Mouse (Mus musculus): Measurements from ENCODE around the gene Wt1. TPM values are rescaled to one million over a fixed set of nuclear protein-coding genes. Genes with fewer than 3 reads are reported as not detected.

The Wt1 gene
- polyA plus RNA-seq, 1 experiment, result 18.5 TPM

DNA sequence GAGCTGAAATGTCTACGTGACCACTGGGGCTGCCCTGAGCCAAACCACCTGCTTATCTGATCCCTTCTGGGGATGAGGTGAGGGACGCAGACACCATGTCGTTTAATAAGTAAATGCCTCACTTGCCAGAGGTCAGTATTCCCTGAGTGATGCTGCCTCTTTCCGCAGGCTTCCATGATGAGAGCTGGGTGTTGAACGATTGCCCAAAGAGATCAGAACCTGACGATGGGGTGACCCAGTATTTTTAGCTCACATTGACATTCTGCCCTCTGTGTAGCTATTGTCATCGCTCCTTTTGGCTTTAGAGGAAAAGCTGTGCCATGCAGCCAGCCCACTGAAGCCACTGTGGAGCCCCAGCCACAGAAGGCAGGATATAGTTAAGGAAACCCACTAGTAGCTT is 13.1 kb downstream of the Wt1 start:
- 66% methylated on average over 7 of the region's 7 CpGs for WGBS
- no peaks in the 10 kb centered on the region for H3K36me3 ChIP-seq (ENCODE audit: control insufficient read depth, insufficient read depth, low read length)
- no peaks in the 10 kb centered on the region for H3K4me1 ChIP-seq (ENCODE audit: control insufficient read depth, insufficient read depth, insufficient read length)
- TF ChIP-seq POLR2A (IDR thresholded peaks at IDR 0.05; ENCODE audit: low read depth, low read length), result no peak
- no peak for TF ChIP-seq CTCF (IDR thresholded peaks at IDR 0.05; ENCODE audit: extremely low read depth, insufficient read depth, insufficient read length, insufficient replicate concordance)
- DNase-seq (ENCODE audit: low read depth in 1 of 2, low spot score in 2 of 2), result no peak
- no peaks in the 10 kb centered on the region; the same call in 1 of the 2 replicates for H3K27me3 ChIP-seq (ENCODE audit: control insufficient read depth, insufficient read depth, low read length)
- H3K4me3 ChIP-seq (ENCODE audit: extremely low read depth, insufficient read depth, insufficient read length), result no peak overlapping the region
- H3K27ac ChIP-seq (ENCODE audit: insufficient read depth, low read length), result no peak overlapping the region

DNA sequence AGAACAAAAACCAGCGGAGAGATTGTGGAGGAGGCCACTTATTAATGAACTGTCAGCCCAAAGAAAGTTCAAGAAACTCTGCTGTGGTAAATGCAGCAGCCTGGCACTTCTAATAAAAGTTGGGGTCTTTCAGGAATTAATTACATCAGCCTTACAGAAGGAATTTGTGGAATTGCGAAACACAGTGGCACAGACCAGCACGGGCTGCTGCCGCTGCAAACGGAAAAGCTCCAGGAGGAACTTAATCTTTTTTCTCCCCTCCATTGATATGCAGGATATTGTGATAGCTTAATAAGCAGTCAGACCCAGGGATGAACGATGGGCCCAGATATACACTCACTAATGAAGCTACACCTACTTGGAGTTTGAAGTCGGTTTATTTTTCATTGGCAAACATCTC is 15.0 kb downstream of the Wt1 start:
- no peaks in the 10 kb centered on the region for H3K36me3 ChIP-seq (ENCODE audit: control insufficient read depth, insufficient read depth, low read length)
- H3K27ac ChIP-seq (ENCODE audit: insufficient read depth, low read length), result no peak overlapping the region
- no peaks in the 10 kb centered on the region for H3K4me1 ChIP-seq (ENCODE audit: control insufficient read depth, insufficient read depth, insufficient read length)
- DNase-seq (ENCODE audit: low read depth in 1 of 2, low spot score in 2 of 2), result no peak
- no peak overlapping the region for H3K4me3 ChIP-seq (ENCODE audit: extremely low read depth, insufficient read depth, insufficient read length)
- no peak for TF ChIP-seq POLR2A (IDR thresholded peaks at IDR 0.05; ENCODE audit: low read depth, low read length)
- no peak for TF ChIP-seq CTCF (IDR thresholded peaks at IDR 0.05; ENCODE audit: extremely low read depth, insufficient read depth, insufficient read length, insufficient replicate concordance)
- WGBS, result 68% methylated on average over 7 of the region's 7 CpGs
- H3K27me3 ChIP-seq (ENCODE audit: control insufficient read depth, insufficient read depth, low read length), result no peaks in the 10 kb centered on the region; the same call in 1 of the 2 replicates

DNA sequence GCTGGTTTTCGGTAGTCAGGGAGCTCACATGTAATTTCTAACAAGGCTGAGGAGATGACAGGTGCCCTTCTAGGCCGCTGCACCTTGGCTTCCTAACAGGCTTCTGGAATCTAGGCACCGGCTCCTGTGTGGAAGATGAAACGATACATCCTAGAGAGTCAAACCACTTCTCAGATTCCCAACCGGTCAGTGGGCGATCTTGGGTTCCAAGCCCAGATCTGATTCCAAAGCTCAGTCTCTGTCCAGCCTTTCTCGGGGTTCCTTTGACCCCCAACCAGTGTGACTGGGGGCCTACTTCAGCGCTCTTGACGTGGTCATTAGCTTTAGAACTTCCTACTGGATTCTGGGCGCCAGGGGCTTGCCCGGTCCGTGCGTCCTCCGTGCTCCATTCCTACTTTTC is 17.4 kb downstream of the Wt1 start:
- Histone ChIP-seq H3K4me1 (ENCODE audit: control insufficient read depth, insufficient read depth, insufficient read length) (no peaks in the 10 kb centered on the region), H3K27ac (ENCODE audit: insufficient read depth, low read length) (no peak overlapping the region), H3K36me3 (ENCODE audit: control insufficient read depth, insufficient read depth, low read length) (no peaks in the 10 kb centered on the region), H3K27me3 (ENCODE audit: control insufficient read depth, insufficient read depth, low read length) (no peaks in the 10 kb centered on the region), H3K4me3 (ENCODE audit: extremely low read depth, insufficient read depth, insufficient read length) (no peak overlapping the region)
- TF ChIP-seq POLR2A (IDR thresholded peaks at IDR 0.05; ENCODE audit: low read depth, low read length), result no peak
- TF ChIP-seq CTCF (IDR thresholded peaks at IDR 0.05; ENCODE audit: extremely low read depth, insufficient read depth, insufficient read length, insufficient replicate concordance), result no peak
- DNase-seq (ENCODE audit: low read depth in 1 of 2, low spot score in 2 of 2), result no peak
- WGBS, result 94% methylated on average over 14 of the region's 14 CpGs

- Histone ChIP-seq H3K4me1 (ENCODE audit: control insufficient read depth, insufficient read depth, insufficient read length) (no peaks in the 10 kb centered on the region; the same call in 1 of the 2 replicates), H3K36me3 (ENCODE audit: control insufficient read depth, insufficient read depth, low read length) (no peaks in the 10 kb centered on the region), H3K27me3 (ENCODE audit: control insufficient read depth, insufficient read depth, low read length) (no peaks in the 10 kb centered on the region), H3K27ac (ENCODE audit: insufficient read depth, low read length) (no peak overlapping the region), H3K4me3 (ENCODE audit: extremely low read depth, insufficient read depth, insufficient read length) (no peak overlapping the region)
- TF ChIP-seq POLR2A (IDR thresholded peaks at IDR 0.05; ENCODE audit: low read depth, low read length) (no peak), CTCF (IDR thresholded peaks at IDR 0.05; ENCODE audit: extremely low read depth, insufficient read depth, insufficient read length, insufficient replicate concordance) (no peak)
- no peak for DNase-seq (ENCODE audit: low read depth in 1 of 2, low spot score in 2 of 2)
- 91% methylated on average over 5 of the region's 5 CpGs for WGBS
Observed at GRCm38 (mm10) chr2:105151544-105151943, 25.2 kb downstream of the Wt1 start.

DNA sequence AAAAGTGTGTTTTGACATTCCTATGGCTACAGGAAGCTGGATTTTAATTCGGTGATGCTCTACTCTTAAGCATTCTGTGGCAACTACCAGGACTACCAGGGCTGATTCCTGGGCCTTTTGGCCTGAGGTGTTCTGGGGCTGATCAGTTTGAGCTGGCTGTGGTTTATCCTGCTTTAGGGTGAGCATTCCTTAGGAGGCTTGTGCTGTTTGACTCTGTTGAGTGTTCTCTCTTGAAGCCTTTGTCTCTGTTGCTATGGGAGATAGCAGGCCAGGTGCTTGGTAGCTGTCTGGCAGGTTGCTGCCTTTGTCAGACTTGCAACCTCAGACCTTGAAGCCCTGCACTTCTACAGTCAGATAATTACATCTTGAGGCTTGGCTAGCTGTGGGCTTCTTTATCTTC is 26.7 kb downstream of the Wt1 start:
- Histone ChIP-seq H3K36me3 (ENCODE audit: control insufficient read depth, insufficient read depth, low read length) (no peaks in the 10 kb centered on the region), H3K4me1 (ENCODE audit: control insufficient read depth, insufficient read depth, insufficient read length) (no peaks in the 10 kb centered on the region; the same call in 1 of the 2 replicates), H3K27me3 (ENCODE audit: control insufficient read depth, insufficient read depth, low read length) (no peaks in the 10 kb centered on the region), H3K4me3 (ENCODE audit: extremely low read depth, insufficient read depth, insufficient read length) (no peak overlapping the region), H3K27ac (ENCODE audit: insufficient read depth, low read length) (no peak overlapping the region)
- 75% methylated on average over 1 of the region's 1 CpGs for WGBS
- DNase-seq (ENCODE audit: low read depth in 1 of 2, low spot score in 2 of 2), result no peak
- TF ChIP-seq CTCF (IDR thresholded peaks at IDR 0.05; ENCODE audit: extremely low read depth, insufficient read depth, insufficient read length, insufficient replicate concordance) (no peak), POLR2A (IDR thresholded peaks at IDR 0.05; ENCODE audit: low read depth, low read length) (no peak)

DNA sequence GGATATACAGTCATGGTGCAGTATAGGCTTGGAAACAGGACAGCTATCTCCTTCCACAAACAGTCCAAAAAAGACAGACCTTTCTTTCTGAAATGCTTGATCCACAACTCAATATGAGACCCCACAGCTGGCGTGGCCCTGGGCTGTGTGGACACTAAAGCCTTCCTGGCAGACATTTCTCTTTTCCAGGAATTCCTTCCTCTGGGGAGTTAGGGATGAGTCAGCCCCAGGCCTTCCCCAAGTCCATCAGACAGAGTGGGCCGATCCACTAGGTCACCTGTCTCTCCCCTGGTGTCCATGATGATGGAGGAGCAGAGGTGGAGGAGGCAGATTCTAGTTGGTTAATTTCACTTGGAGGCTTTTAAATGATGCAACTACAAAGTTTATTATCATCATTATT is 34.6 kb downstream of the Wt1 start:
- WGBS, result 72% methylated on average over 2 of the region's 2 CpGs
- no peaks in the 10 kb centered on the region for H3K27me3 ChIP-seq (ENCODE audit: control insufficient read depth, insufficient read depth, low read length)
- no peaks in the 10 kb centered on the region for H3K36me3 ChIP-seq (ENCODE audit: control insufficient read depth, insufficient read depth, low read length)
- H3K4me1 ChIP-seq (ENCODE audit: control insufficient read depth, insufficient read depth, insufficient read length), result no peaks in the 10 kb centered on the region
- H3K4me3 ChIP-seq (ENCODE audit: extremely low read depth, insufficient read depth, insufficient read length), result no peak overlapping the region
- TF ChIP-seq POLR2A (IDR thresholded peaks at IDR 0.05; ENCODE audit: low read depth, low read length) (no peak), CTCF (IDR thresholded peaks at IDR 0.05; ENCODE audit: extremely low read depth, insufficient read depth, insufficient read length, insufficient replicate concordance) (no peak)
- no peak for DNase-seq (ENCODE audit: low read depth in 1 of 2, low spot score in 2 of 2)
- H3K27ac ChIP-seq (ENCODE audit: insufficient read depth, low read length), result no peak overlapping the region

GRCm38 (mm10) chr2:105162763-105163162 is 36.4 kb downstream of the Wt1 start:
- H3K27me3 ChIP-seq (ENCODE audit: control insufficient read depth, insufficient read depth, low read length), result no peaks in the 10 kb centered on the region
- WGBS, result 27% methylated on average over 4 of the region's 4 CpGs
- H3K4me1 ChIP-seq (ENCODE audit: control insufficient read depth, insufficient read depth, insufficient read length), result no peaks in the 10 kb centered on the region
- TF ChIP-seq POLR2A (IDR thresholded peaks at IDR 0.05; ENCODE audit: low read depth, low read length), result no peak
- no peak for TF ChIP-seq CTCF (IDR thresholded peaks at IDR 0.05; ENCODE audit: extremely low read depth, insufficient read depth, insufficient read length, insufficient replicate concordance)
- no peak overlapping the region for H3K27ac ChIP-seq (ENCODE audit: insufficient read depth, low read length)
- H3K4me3 ChIP-seq (ENCODE audit: extremely low read depth, insufficient read depth, insufficient read length), result no peak overlapping the region
- no peaks in the 10 kb centered on the region for H3K36me3 ChIP-seq (ENCODE audit: control insufficient read depth, insufficient read depth, low read length)
- DNase-seq (ENCODE audit: low read depth in 1 of 2, low spot score in 2 of 2), result no peak
